17 mouse cellular contexts compared by ENCODE assay signal in genomic region chr10:116796066-116796465, GRCm38 (mm10).
DNase-seq lines count a peak whose midpoint lies in the region; TF ChIP-seq lines count a peak whose summit lies in the region.
"Had no signal": no experiment of that assay in that cellular context is flagged by ENCODE, and none has a peak within 500 bp of the region (broad histone marks: within the 10 kb centered on the region; RNA-seq: fewer than 3 reads in every experiment).

No protein-coding gene starts in this region.

- no peaks in the 10 kb centered on the region for H3K79me2 ChIP-seq in heart, adult 2 months (replicated peaks; ENCODE audit: control insufficient read depth, insufficient read depth, low read length)

- TF ChIP-seq CTCF in heart, adult 2 months (IDR thresholded peaks at IDR 0.05): no peak

- TF ChIP-seq POLR2A in heart, adult 2 months (IDR thresholded peaks at IDR 0.05; ENCODE audit: insufficient read depth, low read depth, low read length): no peak

- peaks cover 5% of the 10 kb centered on the region for H3K4me1 ChIP-seq in heart, adult 2 months (ENCODE audit: control insufficient read depth, insufficient read depth, low read length)

- H3K36me3 ChIP-seq in heart, adult 2 months (ENCODE audit: control insufficient read depth, insufficient read depth, low read length): no peaks in the 10 kb centered on the region
- H3K36me3 ChIP-seq: forebrain, embryonic 12.5 days; hindbrain, embryonic 13.5 days had no signal

- H3K27ac ChIP-seq in heart, adult 2 months: no peak overlapping the region
- H3K27ac ChIP-seq: forebrain, embryonic 12.5 days; hindbrain, embryonic 13.5 days; hindbrain, postnatal 0 days had no signal

- DNase-seq in embryo, embryonic 11 days: peak; percentile 10
- no peak for DNase-seq in embryo, embryonic 9.5 days (ENCODE audit: extremely low spot score)
- peak; percentile 17 to 24 for DNase-seq in heart, adult 2 months
- no peak for DNase-seq in heart, postnatal 36 days
- DNase-seq in heart, postnatal 4 days: peak; percentile 21
- no peak for DNase-seq in heart, adult 8-10 months (ENCODE audit: low spot score)
- DNase-seq: adrenal gland, postnatal 14 days; cerebellum, adult 18-20 months; cerebellum, adult 9-11 months; forebrain, postnatal 0 days; gastrocnemius, postnatal 14 days; kidney, adult 11 months; kidney, adult 9 months had no signal

- no peaks in the 10 kb centered on the region for H3K27me3 ChIP-seq in heart, adult 2 months (ENCODE audit: control insufficient read depth, insufficient read depth, low read length)
- H3K27me3 ChIP-seq: forebrain, embryonic 12.5 days; Patski had no signal

- whole genome bisulfite sequencing in heart, adult 2 months: 45% methylated on average over 6 of the region's 6 CpGs

- intact Hi-C loops in heart, adult 2 months (cut with DNase I): no loop called here
- intact Hi-C loops in heart, postnatal 36 days (cut with DNase I): no loop called here

- H3K9ac ChIP-seq in heart, adult 2 months (ENCODE audit: low read depth, low read length): no peak overlapping the region
- H3K9ac ChIP-seq: forebrain, embryonic 12.5 days; forebrain, postnatal 0 days; hindbrain, embryonic 13.5 days had no signal

- no peak for TF ChIP-seq EP300 in heart, adult 2 months (IDR thresholded peaks at IDR 0.05; ENCODE audit: insufficient read depth, low read depth, low read length)

- no peak overlapping the region for H3K4me3 ChIP-seq in heart, adult 2 months
- H3K4me3 ChIP-seq: forebrain, embryonic 12.5 days; hindbrain, embryonic 13.5 days had no signal

Comparison
In these comparisons a context has a peak if more than half of its experiments do, and no peak if none do; other contexts are left out.
1. DNase-seq: peak in embryo, embryonic 11 days (single experiment), heart, adult 2 months (2 of 2) and heart, postnatal 4 days (single experiment); none in embryo, embryonic 9.5 days (single experiment), heart, postnatal 36 days (0 of 2) and heart, adult 8-10 months (single experiment).